Mouse (Mus musculus): ENCODE measurements at regions not wholly inside any gene's neighbourhood (a gene's known extent, or its start where the extent isn't known, plus 50 kb on each side); places are given as distances from the start of the nearest gene placed in this dataset.
"Not testable (repeated sequence)": the region's sequence is repeated elsewhere in the genome, so short reads cannot be mapped to it uniquely, and the experiment has no call there.

DNA sequence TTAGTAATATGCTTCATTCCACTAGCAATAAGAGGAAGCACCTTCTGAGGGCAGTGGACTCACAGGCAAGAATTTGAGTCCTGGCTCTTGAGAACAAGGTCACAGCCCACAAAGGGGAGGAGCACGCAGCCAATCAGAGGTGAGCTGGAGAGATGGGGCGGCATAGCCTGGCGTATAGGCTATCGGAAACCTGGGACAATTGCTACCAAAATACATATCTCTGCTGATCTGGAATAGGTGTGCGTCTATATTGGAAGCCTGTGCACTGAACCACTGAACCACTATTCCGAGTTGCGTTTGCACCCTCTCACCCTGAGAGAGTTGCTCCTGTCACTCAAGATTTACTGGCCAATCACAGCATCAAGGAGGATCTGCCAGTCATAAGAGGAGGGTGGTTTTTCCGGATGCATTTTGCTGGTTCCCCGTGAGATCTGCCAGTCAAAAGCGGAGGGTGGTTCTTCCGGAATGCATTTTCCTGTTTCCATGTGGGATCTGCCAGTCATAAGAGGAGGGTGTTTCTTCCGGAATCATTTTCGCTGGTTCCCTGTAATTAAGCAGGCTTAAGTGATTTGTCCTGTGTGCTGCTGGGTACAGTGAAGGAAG is 80.1 kb upstream of the Riok2 start:
- not testable (repeated sequence) for H3K9me3 ChIP-seq, H3K4me1 ChIP-seq, H3K36me3 ChIP-seq, H3K27me3 ChIP-seq, H3K27ac ChIP-seq
- peak overlapping the region; percentile 60 for H3K4me2 ChIP-seq (replicated peaks)
- ATAC-seq (ENCODE audit: low FRiP score, low read depth): peak; percentile 98
- H3K4me3 ChIP-seq: peak overlapping the region; percentile 50
- WGBS: under 1% methylated on average over 13 of the region's 13 CpGs
- peak overlapping the region; percentile 57 for H3K9ac ChIP-seq

DNA sequence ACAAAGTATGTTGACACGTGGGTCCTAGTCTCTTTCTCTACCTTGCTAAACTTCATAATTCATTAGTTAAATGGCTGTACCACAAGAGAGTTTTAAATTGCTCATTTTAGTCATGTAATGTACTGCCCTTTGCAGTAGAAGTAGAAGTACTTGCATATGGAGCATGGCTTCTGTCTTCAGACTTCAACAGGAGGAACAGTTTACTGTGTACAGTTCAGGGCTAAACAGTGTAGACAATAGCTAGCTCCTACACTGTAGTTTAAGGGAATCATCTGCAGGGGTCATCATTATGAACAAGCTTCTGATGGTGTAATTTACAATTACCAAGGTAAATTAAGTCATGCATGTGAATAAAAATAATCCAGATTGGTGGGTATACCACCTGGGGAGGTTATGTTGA is 79.1 kb upstream of the Riok2 start:
- not testable (repeated sequence) for H3K4me1 ChIP-seq; H3K9me3 ChIP-seq; H3K9ac ChIP-seq; H3K36me3 ChIP-seq; H3K27me3 ChIP-seq; ATAC-seq (ENCODE audit: low FRiP score, low read depth); H3K27ac ChIP-seq
- WGBS: 6% methylated on average over 1 of the region's 1 CpGs
- Histone ChIP-seq H3K4me2 (replicated peaks) (peak overlapping the region; percentile 60), H3K4me3 (peak overlapping the region; percentile 50)

DNA sequence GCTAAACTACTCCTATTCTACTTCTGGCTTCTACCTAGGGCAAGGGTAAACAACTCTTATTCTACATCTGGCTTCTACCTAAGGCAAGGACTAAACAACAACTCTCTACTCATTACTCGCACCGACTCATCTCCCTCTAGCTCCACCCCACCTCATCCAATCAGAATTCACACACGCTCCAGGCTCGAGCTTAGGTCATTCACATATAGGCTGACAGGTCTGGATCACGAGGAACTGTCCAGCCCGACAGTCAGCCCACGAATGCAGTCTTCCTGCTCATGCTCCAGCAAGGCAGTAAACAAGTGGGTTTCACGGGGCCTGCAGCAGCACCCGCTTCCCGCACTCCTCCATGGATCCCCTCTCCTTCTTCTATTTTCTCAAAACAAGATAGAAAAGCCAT is 70.6 kb upstream of the Riok2 start:
- not testable (repeated sequence) for ATAC-seq (ENCODE audit: low FRiP score, low read depth); H3K9ac ChIP-seq; H3K27me3 ChIP-seq; H3K4me3 ChIP-seq; H3K27ac ChIP-seq; H3K4me1 ChIP-seq; H3K4me2 ChIP-seq (replicated peaks)
- 96% methylated on average over 10 of the region's 10 CpGs for WGBS
- H3K9me3 ChIP-seq: peaks cover 30% of the 10 kb centered on the region
- peaks cover 15% of the 10 kb centered on the region for H3K36me3 ChIP-seq
